Mouse (Mus musculus) heart, embryonic 13.5 days (tissue): ENCODE data around the gene Serpine2. TPM values are rescaled to one million over a fixed set of nuclear protein-coding genes. Genes with fewer than 3 reads are reported as not detected.
A peak's percentile ranks its signal among the peaks of the same experiment; 100 is the strongest.

Experiments used
- ATAC-seq: fragments of 200-750 bp; cut with Nextera tagmentation; 2 replicates; pipeline ENCODE4 v1.8.0; 2017; ENCODE audit warnings: moderate TSS enrichment; ENCODE audit not compliant: insufficient number of reproducible peaks, low FRiP score, low TSS enrichment; ENCODE audit errors: extremely low read depth
- H3K27ac ChIP-seq: fragments of 300-500 bp; sonication (generic); replicated peaks from 2 replicates; pipeline ENCODE4 v1.5.1; 2015; ENCODE audit warnings: moderate library complexity, mild to moderate bottlenecking, inconsistent platforms
- H3K27me3 ChIP-seq: fragments of 300-500 bp; sonication (generic); replicated peaks from 2 replicates; pipeline ENCODE4 v1.6.1; 2015; ENCODE audit warnings: mild to moderate bottlenecking, inconsistent platforms
- H3K36me3 ChIP-seq: fragments of 300-500 bp; sonication (generic); 2 replicates; pipeline ENCODE4 v1.6.1; 2015; ENCODE audit warnings: mild to moderate bottlenecking, inconsistent platforms
- H3K4me1 ChIP-seq: fragments of 300-500 bp; sonication (generic); 2 replicates; pipeline ENCODE4 v1.6.1; 2015; ENCODE audit warnings: inconsistent platforms
- H3K4me2 ChIP-seq: fragments of 300-500 bp; sonication (generic); 2 replicates; pipeline ENCODE4 v1.6.1; 2015; ENCODE audit warnings: inconsistent platforms, mild to moderate bottlenecking, moderate library complexity
- H3K4me3 ChIP-seq: fragments of 300-500 bp; sonication (generic); 2 replicates; pipeline ENCODE4 v1.5.1; 2015; ENCODE audit warnings: moderate library complexity, mild to moderate bottlenecking, inconsistent platforms
- H3K9ac ChIP-seq: fragments of 300-500 bp; sonication (generic); 2 replicates; pipeline ENCODE4 v1.6.1; 2015; ENCODE audit warnings: inconsistent platforms, mild to moderate bottlenecking, moderate library complexity
- H3K9me3 ChIP-seq: fragments of 300-500 bp; sonication (generic); 2 replicates; pipeline ENCODE4 v1.6.1; 2016; ENCODE audit warnings: inconsistent platforms
- WGBS: fragments of 180-500 bp; shearing (Covaris S2); methylation state at CpG from one replicate; pipeline ENCODE4 v1.1.7; 2015; ENCODE audit warnings: mixed read lengths; 5-methylcytosine and 5-hydroxymethylcytosine counted together
- polyA plus RNA-seq: library from polyadenylated mRNA; unstranded; fragments of >200 nt; fragmentation: Nextera tagmentation; extraction: Ambion mirVana; gene quantifications from 2 replicates; pipeline ENCODE4 v1.2.1, GENCODE M21; 2015

Serpine2 gene
- polyA plus RNA-seq, 1 experiment from 2014 or later = 144 TPM

DNA sequence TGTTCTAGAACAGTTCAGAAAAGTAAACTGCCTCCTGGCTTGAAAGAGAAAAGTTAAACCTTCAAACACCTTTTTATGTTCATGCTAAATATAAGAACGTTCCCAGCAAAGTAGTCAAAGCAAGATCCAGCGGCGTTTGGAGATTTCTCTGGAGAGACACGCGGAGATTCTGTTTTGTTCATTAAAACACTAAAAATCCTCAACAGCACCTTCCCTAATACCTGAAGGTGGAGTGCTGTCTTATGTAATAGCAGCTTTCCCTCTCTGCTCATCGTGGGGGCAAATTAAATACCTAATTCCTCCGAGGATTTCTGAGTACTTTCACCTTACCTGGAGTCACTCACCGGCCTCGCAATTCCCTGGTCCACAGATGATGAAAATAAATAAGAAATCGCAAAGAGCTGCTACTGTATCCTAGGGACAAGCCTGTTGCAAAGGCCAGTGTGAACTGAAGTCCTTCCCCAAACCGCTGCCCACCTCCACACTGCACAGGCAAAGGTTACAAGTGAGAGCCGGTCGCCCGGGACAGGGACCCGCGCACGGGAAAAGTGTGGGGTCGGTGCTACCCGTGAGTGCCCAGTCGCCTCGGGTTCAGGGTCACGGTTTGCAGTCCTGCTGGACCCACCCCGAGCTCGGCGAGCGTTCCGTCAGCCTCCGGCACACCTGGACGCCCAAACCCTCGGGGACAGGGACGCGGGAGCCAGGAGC lies 3.1 kb downstream of the Serpine2 start:
- ATAC-seq = no peak
- WGBS = 3% methylated on average over 32 of the region's 32 CpGs
- H3K4me2 ChIP-seq = peak overlapping the region; percentile 93

DNA sequence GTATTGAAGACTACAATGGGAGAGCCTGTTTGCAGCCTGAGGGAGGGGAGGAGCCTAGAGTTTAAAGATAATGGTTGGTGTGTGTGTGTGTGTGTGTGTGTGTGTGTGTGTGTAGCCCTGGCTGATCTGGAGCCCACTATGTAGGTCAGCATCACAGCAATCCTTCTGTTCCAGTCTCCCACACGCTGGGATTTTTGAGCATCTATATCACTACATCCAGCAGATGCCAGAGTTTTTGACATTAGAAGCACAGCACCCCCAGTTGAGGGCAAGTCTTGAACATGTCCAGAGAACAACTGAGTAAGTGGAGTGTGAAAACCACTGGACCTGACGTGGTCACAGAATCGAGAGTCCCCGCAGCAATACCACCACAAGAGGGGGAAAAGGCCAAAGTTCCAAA lies 4.2 kb downstream of the Serpine2 start:
- Histone ChIP-seq H3K36me3 (no peaks in the 10 kb centered on the region), H3K4me2 (peak overlapping the region; percentile 93), H3K4me3 (0 out of 2 replicates have a peak overlapping the region, but pooled peaks have one; percentile 86), H3K27me3 (no peaks in the 10 kb centered on the region), H3K4me1 (peaks cover 53% of the 10 kb centered on the region), H3K9me3 (no peaks in the 10 kb centered on the region), H3K27ac (no peak overlapping the region), H3K9ac (no peak overlapping the region)
- WGBS = 53% methylated on average over 4 of the region's 4 CpGs
- no peak for ATAC-seq

More for the DNA sequence above, 3.1 kb downstream of the Serpine2 start:
- peaks cover 53% of the 10 kb centered on the region for H3K4me1 ChIP-seq
- H3K4me3 ChIP-seq = peak overlapping the region; percentile 86
- H3K36me3 ChIP-seq = no peaks in the 10 kb centered on the region
- 0 out of 2 replicates have a peak overlapping the region, but pooled peaks have one; percentile 36 for H3K27ac ChIP-seq
- no peaks in the 10 kb centered on the region for H3K9me3 ChIP-seq
- H3K27me3 ChIP-seq = no peaks in the 10 kb centered on the region
- H3K9ac ChIP-seq = peak overlapping the region; percentile 92

DNA sequence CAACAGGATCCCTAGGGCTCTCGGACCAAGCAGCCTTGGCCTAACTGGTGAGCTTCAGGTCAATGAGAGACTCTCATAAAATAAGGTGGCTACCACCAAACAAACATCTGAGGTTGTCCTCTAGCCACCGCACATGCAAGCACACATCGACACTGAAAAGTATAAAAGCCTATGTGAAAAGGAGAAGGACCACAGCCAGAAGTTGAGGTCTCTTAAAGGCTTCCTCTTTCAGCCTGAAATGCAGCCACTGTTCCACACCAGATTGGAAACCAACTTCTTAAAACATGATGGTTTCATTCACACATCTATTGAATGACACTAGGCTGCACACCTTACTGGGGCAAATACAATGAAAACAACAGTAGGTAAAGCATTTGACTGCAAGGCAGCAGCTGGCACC lies 7.5 kb downstream of the Serpine2 start:
- Histone ChIP-seq H3K27ac (no peak overlapping the region), H3K9ac (no peak overlapping the region), H3K4me3 (no peak overlapping the region), H3K4me1 (peaks cover 45% of the 10 kb centered on the region), H3K9me3 (no peaks in the 10 kb centered on the region), H3K27me3 (no peaks in the 10 kb centered on the region), H3K4me2 (no peak overlapping the region), H3K36me3 (peaks cover 3% of the 10 kb centered on the region)
- 92% methylated on average over 3 of the region's 3 CpGs for WGBS
- no peak for ATAC-seq

DNA sequence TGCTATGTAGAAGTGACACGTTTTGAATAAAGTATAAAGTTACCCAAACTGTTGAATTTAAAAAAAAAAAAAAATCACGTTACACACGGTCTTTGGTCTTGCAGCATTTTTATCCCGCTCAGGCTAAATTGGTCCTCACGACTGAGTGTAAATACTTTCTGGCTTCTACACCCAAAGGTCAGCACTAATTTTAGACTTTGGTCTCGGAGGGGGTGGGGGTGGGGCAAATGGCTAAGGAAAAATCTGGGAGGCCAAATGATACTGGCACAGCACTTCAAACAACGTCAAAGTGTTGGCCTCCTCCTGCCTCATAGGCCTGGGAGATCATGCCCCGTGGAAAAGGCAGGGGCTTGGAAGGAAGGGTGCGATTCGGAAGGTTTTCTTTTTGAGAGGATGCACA lies 10.6 kb downstream of the Serpine2 start:
- no peaks in the 10 kb centered on the region for H3K9me3 ChIP-seq
- no peak overlapping the region for H3K4me3 ChIP-seq
- peak overlapping the region; percentile 41 for H3K4me2 ChIP-seq
- no peak overlapping the region for H3K9ac ChIP-seq
- H3K27ac ChIP-seq = peak overlapping the region; percentile 31
- WGBS = 38% methylated on average over 10 of the region's 10 CpGs
- no peak for ATAC-seq
- H3K27me3 ChIP-seq = no peaks in the 10 kb centered on the region
- H3K36me3 ChIP-seq = peaks cover 3% of the 10 kb centered on the region
- H3K4me1 ChIP-seq = peaks cover 27% of the 10 kb centered on the region

DNA sequence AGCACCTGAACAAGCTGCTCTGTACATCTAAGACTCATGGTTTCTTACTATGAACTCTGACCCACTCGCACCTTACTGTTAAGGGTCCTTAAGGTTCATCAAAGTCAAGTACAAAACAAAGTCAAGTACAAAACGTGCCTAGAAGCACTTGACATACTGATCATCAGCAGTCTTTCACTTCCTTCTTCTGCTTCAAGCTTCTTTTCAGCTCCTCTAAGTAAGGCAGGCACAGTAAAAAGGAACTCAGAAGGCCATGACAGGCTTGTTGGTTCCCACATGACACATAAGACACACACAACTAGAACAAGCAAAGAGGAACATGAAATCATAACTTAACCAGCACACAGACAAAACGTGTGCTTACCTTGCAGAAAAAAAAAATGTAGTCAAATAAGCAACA lies 12.3 kb downstream of the Serpine2 start:
- ATAC-seq = no peak
- Histone ChIP-seq H3K9ac (no peak overlapping the region), H3K27me3 (no peaks in the 10 kb centered on the region), H3K4me1 (peaks cover 27% of the 10 kb centered on the region), H3K4me2 (no peak overlapping the region), H3K36me3 (peaks cover 3% of the 10 kb centered on the region), H3K9me3 (no peaks in the 10 kb centered on the region), H3K27ac (no peak overlapping the region), H3K4me3 (no peak overlapping the region)
- 66% methylated on average over 3 of the region's 3 CpGs for WGBS

DNA sequence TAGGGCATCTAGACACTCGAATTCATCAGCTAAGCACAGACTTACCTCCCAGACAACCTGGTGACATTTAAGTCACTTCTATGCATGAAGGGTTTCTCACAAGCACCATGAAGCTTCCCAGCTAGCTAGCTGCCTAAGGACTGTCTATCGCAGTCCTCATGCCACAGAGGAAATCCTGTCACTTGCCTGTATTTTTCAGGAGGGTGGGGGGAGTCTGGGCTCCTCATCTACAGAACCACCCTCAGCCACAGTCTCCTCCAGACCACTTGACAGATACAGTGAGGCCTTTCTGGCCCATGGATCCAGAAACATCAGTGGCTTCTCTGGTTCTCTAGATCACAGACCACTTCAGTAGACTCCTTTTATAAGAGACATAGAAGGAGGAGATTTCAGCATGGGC lies 14.1 kb downstream of the Serpine2 start:
- 66% methylated on average over 2 of the region's 2 CpGs for WGBS
- Histone ChIP-seq H3K36me3 (peaks cover 6% of the 10 kb centered on the region), H3K27ac (no peak overlapping the region), H3K4me3 (no peak overlapping the region), H3K9ac (no peak overlapping the region), H3K4me1 (peaks cover 27% of the 10 kb centered on the region), H3K4me2 (no peak overlapping the region), H3K27me3 (no peaks in the 10 kb centered on the region), H3K9me3 (no peaks in the 10 kb centered on the region)
- ATAC-seq = no peak

DNA sequence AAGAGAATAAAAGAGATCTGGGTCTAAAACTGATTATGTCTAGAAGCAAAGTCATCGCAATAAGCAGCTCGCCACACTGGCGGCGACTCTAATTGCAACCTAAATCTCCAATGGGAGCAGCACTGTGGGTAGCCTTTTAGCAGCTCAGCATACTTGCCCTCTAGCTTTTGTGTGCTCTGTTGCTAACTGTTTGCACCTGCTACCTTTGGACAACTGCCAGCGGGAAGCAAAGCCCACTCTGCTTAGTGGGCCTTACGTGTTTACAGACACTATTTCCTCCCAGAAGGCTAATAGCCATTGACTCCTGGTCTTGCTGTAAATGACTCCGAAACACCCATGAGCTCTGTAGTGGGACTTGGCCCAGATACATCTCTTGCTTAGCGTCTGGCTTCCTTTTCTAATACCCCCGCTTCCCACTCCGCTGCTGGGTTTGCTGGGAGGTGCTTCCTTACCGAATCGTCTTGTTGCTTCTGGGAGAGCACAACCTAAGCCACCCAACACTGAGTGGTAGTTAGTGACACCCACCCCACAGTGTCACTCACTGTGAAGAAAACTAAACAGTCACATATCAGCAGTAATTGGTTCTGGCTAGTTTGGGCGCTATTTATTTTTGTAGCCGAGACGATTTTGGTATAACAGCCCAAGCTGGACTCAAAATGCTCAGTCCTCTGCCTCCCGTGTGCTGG lies 28.1 kb downstream of the Serpine2 start:
- ATAC-seq = no peak
- H3K4me3 ChIP-seq = no peak overlapping the region

DNA sequence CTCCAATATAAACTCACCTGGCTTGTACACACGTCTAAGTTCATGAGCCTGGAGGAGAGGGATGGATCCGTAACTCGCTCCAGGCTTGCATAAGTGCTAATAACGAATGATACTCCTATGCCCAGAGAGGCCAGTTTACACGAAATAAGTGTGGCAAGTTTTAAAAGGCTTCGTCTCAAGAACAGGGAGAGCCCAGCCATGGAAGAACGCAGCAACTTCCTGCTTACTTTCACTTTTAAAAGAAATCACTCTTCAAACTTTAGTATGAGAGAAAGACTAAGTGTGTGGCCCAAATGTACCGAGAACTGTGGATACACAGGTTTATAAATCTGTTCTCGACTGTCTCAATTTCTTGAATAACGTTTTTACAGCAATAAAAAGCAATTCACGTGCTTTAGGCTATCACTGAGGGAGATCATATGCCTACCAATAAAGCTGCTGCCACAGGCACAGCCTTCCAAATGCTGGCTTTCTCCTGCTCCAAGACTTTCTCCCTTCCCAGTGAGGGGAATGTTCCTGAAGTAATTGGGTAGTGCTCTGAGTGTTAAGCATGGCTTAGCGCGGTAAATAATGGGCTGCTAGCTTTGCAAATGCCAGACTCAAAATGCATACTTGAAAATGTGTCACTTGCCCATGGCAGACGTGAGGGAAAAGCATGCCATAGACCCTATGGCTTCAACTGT lies 36.9 kb downstream of the Serpine2 start:
- no peak for ATAC-seq
- H3K4me2 ChIP-seq = peak overlapping the region; percentile 31
- peaks cover 37% of the 10 kb centered on the region for H3K4me1 ChIP-seq
- WGBS = 70% methylated on average over 14 of the region's 14 CpGs
- no peak overlapping the region for H3K4me3 ChIP-seq
- H3K9ac ChIP-seq = no peak overlapping the region
- peaks cover 13% of the 10 kb centered on the region for H3K36me3 ChIP-seq
- no peaks in the 10 kb centered on the region for H3K27me3 ChIP-seq
- peak overlapping the region; percentile 4; the same call in 1 of the 2 replicates for H3K27ac ChIP-seq
- H3K9me3 ChIP-seq = no peaks in the 10 kb centered on the region

More for the DNA sequence above, 28.1 kb downstream of the Serpine2 start:
- Histone ChIP-seq H3K36me3 (0 out of 2 replicates have a peak, but pooled peaks cover 2% of the 10 kb centered on the region), H3K27ac (no peak overlapping the region), H3K4me2 (no peak overlapping the region), H3K27me3 (no peaks in the 10 kb centered on the region), H3K9me3 (no peaks in the 10 kb centered on the region), H3K4me1 (0 out of 2 replicates have a peak, but pooled peaks cover 4% of the 10 kb centered on the region), H3K9ac (no peak overlapping the region)
- WGBS = 80% methylated on average over 16 of the region's 16 CpGs

DNA sequence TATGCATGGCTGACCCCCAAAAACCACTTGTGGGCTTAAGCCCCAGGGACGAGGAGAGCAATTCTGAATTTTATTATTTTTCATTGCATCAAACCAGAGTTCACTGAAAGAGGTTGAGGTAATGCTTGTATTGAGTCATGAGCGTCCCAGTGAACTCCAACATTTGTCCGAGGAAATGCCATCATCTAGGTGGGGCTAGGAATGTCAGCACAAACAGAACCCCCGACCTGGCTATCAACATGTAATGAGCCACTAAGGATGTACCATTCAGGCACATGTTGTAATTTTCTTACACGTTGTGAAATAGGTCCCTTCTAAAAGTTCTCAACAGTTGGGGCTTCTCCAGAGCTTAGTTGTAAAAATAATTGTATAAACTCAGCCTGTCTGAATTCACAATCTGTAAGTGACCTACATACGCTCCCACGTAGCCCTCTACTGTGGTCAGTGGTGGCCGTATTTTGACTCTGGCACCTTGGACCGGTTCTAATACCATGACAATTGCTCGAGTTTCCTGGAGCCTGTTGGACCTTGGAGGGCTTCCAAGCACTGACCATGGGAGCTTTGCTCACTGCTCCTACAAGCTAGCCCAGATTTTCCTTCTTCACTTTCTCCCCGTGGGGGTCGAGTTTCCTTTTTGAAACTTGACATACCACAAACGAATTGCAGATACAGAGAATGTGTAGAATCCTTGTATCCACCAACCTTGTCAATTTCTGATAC lies 38.0 kb downstream of the Serpine2 start:
- no peak overlapping the region for H3K4me3 ChIP-seq

DNA sequence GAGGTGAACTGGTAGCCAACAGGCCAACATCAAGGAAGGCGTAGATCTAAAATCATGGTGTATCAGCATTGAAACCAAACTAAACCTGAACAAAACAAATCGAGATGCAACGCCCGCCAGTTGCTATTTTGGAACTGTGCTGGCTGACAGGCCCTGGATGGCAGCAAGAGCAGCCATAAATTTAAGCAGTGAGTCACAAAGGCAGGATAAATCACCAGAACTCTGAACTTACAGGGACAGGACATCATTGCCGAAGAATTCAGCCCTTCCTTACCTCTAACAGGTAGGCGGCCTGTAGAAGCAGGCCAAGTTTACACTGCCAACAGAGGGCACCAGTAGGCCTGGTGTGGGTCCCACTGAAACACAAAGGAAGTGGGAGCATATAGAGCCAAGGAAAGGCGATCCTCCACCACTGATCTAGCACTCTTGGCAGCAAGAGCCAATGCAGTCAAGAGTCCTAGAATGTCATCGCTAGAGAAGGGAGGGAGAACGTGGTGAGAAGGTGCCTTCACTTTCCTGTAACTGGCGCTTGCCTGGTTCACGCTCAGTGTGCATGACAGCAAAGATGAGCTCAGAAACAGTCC lies 41.6 kb downstream of the Serpine2 start:
- Histone ChIP-seq H3K4me2 (no peak overlapping the region), H3K27ac (peak overlapping the region; percentile 45), H3K9ac (no peak overlapping the region), H3K27me3 (no peaks in the 10 kb centered on the region), H3K4me1 (peaks cover 31% of the 10 kb centered on the region), H3K9me3 (no peaks in the 10 kb centered on the region), H3K36me3 (peaks cover 36% of the 10 kb centered on the region), H3K4me3 (no peak overlapping the region)
- WGBS = 79% methylated on average over 11 of the region's 11 CpGs
- no peak for ATAC-seq

More for the DNA sequence above, 38.0 kb downstream of the Serpine2 start:
- Histone ChIP-seq H3K4me2 (peak overlapping the region; percentile 29), H3K9ac (no peak overlapping the region), H3K36me3 (peaks cover 13% of the 10 kb centered on the region), H3K27me3 (no peaks in the 10 kb centered on the region), H3K4me1 (peaks cover 42% of the 10 kb centered on the region), H3K27ac (peak overlapping the region; percentile 13; the same call in 1 of the 2 replicates), H3K9me3 (no peaks in the 10 kb centered on the region)
- 56% methylated on average over 13 of the region's 13 CpGs for WGBS
- no peak for ATAC-seq
